Mouse (Mus musculus) retina, adult 2 months (tissue): ENCODE data around the gene Ubxn7.
"Not testable (repeated sequence)": the region's sequence is repeated elsewhere in the genome, so short reads cannot be mapped to it uniquely, and the experiment has no call there.

ENCODE experiments used
- DNase-seq: peaks from one replicate; pipeline ENCODE4 v3.0.0-alpha.2; 2012; ENCODE audit warnings: low read depth, low spot score

Gene Ubxn7

GRCm38 (mm10) chr16:32332040-32332555 lies at the start of gene Ubxn7:
TSS of gene Ubxn7 (plus strand) at chr16:32332257.
- peak; percentile 90 for DNase-seq

- no peak for DNase-seq
These were observed 49.4 kb upstream of the Ubxn7 start for GRCm38 (mm10) chr16:32282608-32283007.

DNA sequence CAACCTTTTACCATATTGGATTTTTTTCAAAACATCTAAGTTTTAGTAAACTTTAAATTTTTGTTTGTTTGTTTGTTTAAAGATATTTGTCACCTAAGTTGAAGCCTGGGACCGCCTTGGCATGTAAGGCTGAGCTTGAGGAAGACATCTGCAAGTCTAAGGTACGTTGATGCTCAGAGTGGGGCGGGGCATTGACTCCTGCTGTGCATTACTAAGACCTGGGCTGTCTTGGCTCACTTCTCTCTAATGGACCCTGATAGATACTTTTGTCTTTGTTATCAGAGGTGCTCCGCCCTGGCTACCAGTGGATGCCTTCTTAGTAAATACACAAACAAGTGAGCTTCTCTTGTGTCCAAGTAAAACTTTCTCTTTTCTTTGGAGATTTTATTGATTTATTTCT lies 40.2 kb upstream of the Ubxn7 start:
- DNase-seq, result no peak

- DNase-seq, result not testable (repeated sequence)
These were observed 32.4 kb upstream of the Ubxn7 start for GRCm38 (mm10) chr16:32299617-32300016.

DNA sequence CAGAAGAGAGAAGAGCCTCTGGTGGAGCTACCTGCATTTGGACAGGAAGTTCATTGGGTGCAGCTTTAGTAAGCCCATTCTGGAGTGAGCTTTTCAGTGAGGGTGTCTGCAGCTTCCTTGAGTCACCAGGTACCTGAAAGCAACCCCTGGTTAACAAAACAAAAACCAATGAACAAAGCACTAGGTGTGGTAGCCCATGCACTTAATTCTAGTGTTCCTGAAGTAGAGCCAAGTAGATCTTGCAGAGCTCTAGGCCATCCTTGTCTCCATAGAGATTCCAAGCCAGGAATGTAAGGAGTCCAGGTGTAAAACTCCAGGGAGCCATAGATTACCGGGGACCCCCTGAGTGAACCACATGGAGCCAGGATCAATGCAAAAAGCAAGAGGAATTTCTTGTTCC lies 29.0 kb upstream of the Ubxn7 start:
- DNase-seq, result no peak

DNA sequence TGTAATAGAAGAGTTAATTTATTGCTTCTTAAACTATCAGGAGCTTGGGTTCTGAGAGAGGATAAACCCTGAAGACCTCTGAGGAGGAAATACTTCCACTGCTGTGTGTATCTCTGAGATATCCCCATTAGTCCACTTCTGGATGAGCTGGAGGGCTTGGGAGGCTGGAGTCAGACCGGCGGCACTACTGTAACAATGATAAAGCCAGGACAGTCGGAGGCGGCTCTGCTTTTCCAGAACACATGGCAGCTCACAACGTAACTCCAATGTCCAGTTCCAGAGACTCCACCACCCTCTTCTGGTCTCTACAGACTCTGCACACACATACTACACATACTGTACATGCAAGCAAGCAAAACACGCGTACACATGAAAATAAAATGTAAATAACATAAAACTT lies 28.2 kb upstream of the Ubxn7 start:
- no peak for DNase-seq

- no peak for DNase-seq
These were observed 20.1 kb upstream of the Ubxn7 start for GRCm38 (mm10) chr16:32311970-32312369.

DNA sequence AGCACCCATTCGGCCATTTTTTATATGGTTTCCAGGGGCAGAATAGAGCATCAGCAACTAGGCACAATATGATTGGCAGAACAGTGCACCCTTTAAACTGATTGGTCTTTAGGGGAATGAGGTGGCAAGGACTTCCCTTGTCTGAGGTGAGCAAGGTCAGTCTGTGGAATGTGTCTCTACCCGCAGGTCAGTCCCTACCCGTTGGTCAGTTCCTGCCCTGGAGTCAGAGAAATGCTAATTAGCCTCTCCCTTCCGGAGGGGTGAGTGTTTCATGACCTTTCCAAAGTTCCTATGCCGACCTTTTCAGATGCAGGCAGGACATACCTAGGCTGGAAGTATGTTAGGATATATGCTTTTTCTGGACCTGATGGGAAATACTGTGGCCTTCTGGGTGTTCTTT lies 19.7 kb upstream of the Ubxn7 start:
- DNase-seq, result no peak

DNA sequence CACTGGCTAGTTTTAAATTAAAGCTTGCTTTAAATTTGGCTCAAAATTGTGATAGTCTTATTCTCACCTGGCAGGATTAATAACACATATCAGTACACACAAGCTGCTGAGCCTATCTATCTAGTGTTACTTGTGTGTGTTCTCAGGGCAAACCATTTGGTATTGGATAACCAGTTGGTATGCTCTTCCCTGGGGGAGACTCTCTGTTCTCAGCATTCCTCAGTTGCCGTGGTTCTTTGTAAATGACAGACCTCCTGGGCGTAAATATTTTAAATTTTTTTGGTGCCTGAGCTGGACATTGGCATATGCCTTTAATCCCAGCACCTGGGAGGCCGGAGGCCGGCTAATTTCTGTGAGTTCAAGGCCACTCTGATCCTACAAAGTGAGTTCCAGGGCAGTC lies 19.2 kb upstream of the Ubxn7 start:
- DNase-seq, result no peak

- no peak for DNase-seq
These were observed 15.5 kb upstream of the Ubxn7 start for GRCm38 (mm10) chr16:32316601-32317000.

DNA sequence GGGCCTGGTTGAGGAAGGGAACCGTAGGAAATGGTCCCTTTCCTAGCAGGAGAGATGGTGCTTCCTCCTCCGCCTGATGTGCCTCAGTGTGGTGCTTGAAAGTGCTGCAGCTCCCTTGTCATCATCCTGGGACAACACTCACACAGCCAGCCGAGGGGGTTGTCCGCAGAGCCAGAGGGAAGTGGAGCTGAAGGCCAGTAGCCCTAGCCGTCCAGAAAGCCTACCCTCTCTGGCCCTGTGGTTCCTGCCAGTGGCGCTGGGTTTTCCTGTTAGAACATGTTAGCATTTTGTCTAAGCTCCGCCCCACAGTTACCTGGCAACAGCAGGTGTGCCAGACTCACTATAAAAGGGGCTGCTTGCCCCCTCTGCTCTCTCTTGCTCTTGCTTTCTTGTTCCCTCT lies 8.1 kb upstream of the Ubxn7 start:
- no peak for DNase-seq

GRCm38 (mm10) chr16:32330876-32331670 lies 984 bp upstream of the Ubxn7 start:
- DNase-seq, result no peak

DNA sequence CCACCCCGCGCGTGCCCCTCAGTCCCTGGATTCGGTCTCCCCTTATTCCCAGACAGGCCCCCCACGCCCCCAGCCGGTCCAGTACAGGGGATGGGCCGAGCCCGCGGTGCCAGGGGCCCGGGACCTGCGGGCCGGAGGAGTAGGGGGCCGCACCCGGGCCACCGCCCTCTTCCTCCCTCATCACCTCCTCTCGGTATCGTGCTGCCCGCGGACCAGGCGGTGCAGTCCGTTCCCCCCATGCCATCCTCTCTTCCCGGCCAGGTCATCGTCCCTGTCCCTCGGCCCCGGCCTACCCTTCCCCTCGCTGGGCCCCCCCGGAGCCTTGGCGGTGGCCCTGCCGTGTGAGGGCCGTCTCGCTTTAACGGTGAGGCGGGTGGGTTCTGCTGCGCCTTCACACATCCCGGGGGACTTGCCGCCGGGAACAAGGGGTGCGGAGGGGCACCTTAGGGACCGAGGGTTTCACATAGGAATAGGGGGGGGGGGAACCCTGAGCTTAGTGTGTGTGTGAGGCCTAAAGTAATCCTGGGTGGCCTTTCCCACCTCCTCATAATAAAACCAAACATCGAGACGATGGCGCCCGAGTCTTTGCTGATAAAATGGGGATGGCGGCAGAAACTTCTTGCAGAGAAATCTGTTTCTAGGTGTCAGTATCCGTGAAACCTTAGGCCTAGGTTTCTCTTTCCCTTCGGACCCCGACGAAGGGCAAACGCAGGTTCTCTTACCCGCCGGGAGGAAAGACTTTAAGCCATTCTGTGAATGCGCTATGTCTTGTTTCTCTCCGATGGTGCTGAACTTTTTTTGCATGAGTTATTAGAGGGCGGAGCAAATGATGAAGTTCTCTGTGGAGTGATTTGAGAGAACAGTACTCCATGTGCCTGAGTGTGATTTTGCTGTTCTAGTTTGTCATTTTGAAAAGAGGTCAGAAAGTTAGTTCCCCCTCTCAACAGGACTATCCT lies 777 bp downstream of the Ubxn7 start:
- no peak for DNase-seq

GRCm38 (mm10) chr16:32335146-32335545 lies 3.1 kb downstream of the Ubxn7 start:
- no peak for DNase-seq

DNA sequence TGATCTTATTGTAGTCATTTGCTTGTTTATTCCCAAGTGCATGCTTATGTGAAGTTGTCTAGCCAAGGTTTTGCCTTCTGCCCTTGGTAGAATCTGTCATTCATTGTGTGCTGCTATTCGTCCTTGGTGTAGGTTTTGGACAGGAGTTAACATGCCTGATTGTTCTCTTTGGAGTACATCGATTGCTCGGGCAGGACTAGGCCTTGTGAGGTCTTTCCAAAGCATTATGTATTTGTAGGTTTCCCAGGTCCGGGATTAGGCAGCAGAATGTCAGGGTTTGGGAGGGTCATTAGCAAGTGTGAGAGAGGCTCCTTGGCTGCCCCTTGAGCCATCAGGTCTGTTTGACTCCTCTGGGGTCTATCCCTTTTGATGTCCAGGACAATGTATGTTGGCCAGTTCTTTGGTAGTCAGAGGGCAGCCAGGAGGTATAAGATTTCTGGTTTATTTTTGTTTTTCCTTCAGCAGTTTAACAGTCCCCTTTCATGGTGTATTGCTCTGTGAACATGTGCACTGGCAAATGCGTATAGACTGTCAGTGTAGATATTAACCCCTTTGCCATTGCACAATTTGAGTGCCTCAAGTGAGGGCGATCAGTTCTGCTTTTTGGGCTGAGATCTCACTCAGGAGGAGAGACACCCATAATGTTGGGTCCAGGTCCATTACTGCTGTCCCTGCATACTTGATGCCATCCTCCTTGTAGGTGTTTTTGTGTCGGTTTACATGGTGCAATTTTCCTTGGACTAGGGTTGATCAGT lies 4.1 kb downstream of the Ubxn7 start:
- DNase-seq, result no peak

- no peak for DNase-seq
These were observed 4.9 kb downstream of the Ubxn7 start for GRCm38 (mm10) chr16:32337001-32337400.

- DNase-seq, result no peak
These were observed 8.4 kb downstream of the Ubxn7 start for GRCm38 (mm10) chr16:32340451-32340850.

- no peak for DNase-seq
These were observed 13.5 kb downstream of the Ubxn7 start for GRCm38 (mm10) chr16:32345521-32345920.

DNA sequence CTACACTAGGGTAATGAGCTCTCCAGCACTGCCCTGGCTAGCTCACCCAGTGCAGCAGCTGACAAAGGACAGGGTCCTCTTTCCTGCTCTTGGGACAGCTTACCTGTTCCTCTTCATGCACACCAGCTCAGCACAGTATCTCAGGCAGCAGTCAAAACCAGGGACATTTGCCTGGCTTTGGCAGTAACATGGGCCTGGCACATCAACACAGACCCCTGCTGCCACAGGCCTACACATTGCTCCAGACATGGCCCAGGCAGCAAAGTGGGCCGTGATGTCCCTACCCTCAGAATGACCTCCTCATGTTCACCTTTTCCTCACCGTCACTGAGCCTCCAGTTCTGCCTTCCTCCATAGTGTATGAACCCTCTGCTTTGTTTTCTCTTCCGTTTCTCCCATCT lies 18.7 kb downstream of the Ubxn7 start:
- DNase-seq, result no peak

GRCm38 (mm10) chr16:32363530-32363929 lies 31.5 kb downstream of the Ubxn7 start:
- no peak for DNase-seq

GRCm38 (mm10) chr16:32371351-32371750 lies 39.3 kb downstream of the Ubxn7 start:
- no peak for DNase-seq

GRCm38 (mm10) chr16:32379575-32379974 lies 47.5 kb downstream of the Ubxn7 start:
- no peak for DNase-seq
